Mouse (Mus musculus) liver, embryonic 16.5 days (tissue): ENCODE measurements around the gene Jpt2. TPM values are rescaled to one million over a fixed set of nuclear protein-coding genes. Genes with fewer than 3 reads are reported as not detected.
"Not testable (repeated sequence)": the region's sequence is repeated elsewhere in the genome, so short reads cannot be mapped to it uniquely, and the experiment has no call there.

Experiments
- ATAC-seq: fragments of 200-750 bp; cut with Nextera tagmentation; 2 replicates; pipeline ENCODE4 v1.8.0; 2017; ENCODE audit warnings: low read depth, mild to moderate bottlenecking, moderate number of reproducible peaks, moderate library complexity
- H3K27ac ChIP-seq: fragments of 300-500 bp; sonication (generic); 2 replicates; pipeline ENCODE4 v1.5.1; 2014; ENCODE audit warnings: mild to moderate bottlenecking, low read length
- H3K27me3 ChIP-seq: fragments of 300-500 bp; sonication (generic); 2 replicates; pipeline ENCODE4 v1.6.1; 2014; ENCODE audit warnings: low read depth, low read length, mixed read lengths; ENCODE audit not compliant: control insufficient read depth, insufficient read depth
- H3K36me3 ChIP-seq: fragments of 300-500 bp; sonication (generic); 2 replicates; pipeline ENCODE4 v1.6.1; 2014; ENCODE audit warnings: mild to moderate bottlenecking; ENCODE audit not compliant: control insufficient read depth, insufficient read depth
- H3K4me1 ChIP-seq: fragments of 300-500 bp; sonication (generic); 2 replicates; pipeline ENCODE4 v1.6.1; 2014; ENCODE audit warnings: low read depth, low read length, mixed read lengths; ENCODE audit not compliant: control insufficient read depth
- H3K4me2 ChIP-seq: fragments of 300-500 bp; sonication (generic); 2 replicates; pipeline ENCODE4 v1.6.1; 2014; ENCODE audit warnings: low read depth, low read length, mixed read lengths
- H3K4me3 ChIP-seq: fragments of 300-500 bp; sonication (generic); 2 replicates; pipeline ENCODE4 v1.5.1; 2014; ENCODE audit warnings: low read depth, mild to moderate bottlenecking, low read length
- H3K9ac ChIP-seq: fragments of 300-500 bp; sonication (generic); 2 replicates; pipeline ENCODE4 v1.6.1; 2014; ENCODE audit warnings: low read depth, low read length
- H3K9me3 ChIP-seq: fragments of 300-500 bp; sonication (generic); replicated peaks from 2 replicates; pipeline ENCODE4 v1.6.1; 2016; ENCODE audit warnings: low read length; ENCODE audit not compliant: control insufficient read depth
- WGBS: fragments of 180-500 bp; shearing (Covaris S2); extraction: QIAGEN DNeasy Blood & Tissue Kit; methylation state at CpG from one replicate; pipeline ENCODE4 v1.1.7; 2014; ENCODE audit not compliant: insufficient replicate concordance; 5-methylcytosine and 5-hydroxymethylcytosine counted together
- polyA plus RNA-seq: library from polyadenylated mRNA; unstranded; fragments of >200 nt; fragmentation: Nextera tagmentation; extraction: Ambion mirVana; gene quantifications from 2 replicates; pipeline ENCODE4 v1.2.1, GENCODE M21; 2015

Jpt2 gene
- polyA plus RNA-seq, 1 experiment from 2014 or later = 53.6 TPM

DNA sequence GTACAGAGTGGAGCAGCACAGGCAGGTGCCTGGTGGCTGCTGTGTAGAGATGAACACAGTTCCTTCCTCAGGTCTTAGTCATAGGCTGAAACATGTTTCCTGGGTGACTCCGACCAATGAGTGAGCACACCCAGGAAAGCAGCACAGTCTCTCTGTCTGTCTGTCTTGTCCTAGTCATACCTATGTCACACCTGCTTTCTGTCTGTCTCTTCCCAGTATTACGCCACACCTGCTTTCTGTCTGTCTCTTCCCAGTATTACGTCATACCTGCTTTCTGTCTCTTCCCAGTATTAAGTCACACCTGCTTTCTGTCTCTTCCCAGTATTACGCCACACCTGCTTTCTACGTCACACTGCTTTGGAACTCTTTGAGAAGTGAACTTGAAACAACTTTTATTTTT, 12.3 kb downstream of the Jpt2 start:
- H3K9me3 ChIP-seq = no peaks in the 10 kb centered on the region
- ATAC-seq = no peak
- H3K4me2 ChIP-seq = no peak overlapping the region
- no peaks in the 10 kb centered on the region for H3K27me3 ChIP-seq
- no peak overlapping the region for H3K27ac ChIP-seq
- peaks cover 21% of the 10 kb centered on the region for H3K4me1 ChIP-seq
- peaks cover 22% of the 10 kb centered on the region for H3K36me3 ChIP-seq
- 83% methylated on average over 5 of the region's 5 CpGs for WGBS
- no peak overlapping the region for H3K9ac ChIP-seq
- no peak overlapping the region for H3K4me3 ChIP-seq

DNA sequence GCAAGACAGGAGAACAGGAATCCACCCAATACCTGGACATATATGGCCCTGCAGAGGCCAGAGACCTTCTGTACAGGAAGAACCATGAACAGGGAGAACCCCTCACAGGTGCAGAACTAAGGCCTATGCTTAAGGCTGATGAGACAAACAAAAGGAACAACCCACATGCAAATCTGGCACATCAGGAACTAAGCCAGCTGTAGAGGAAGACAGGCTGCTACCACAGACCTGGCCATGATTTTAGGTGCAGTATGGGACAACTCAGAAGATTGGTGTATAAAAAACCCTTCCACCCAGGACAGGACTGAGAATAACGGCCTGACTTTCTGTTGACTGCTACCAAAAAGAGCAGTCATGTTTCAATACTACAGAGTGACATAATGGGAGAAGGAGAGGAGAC, 16.9 kb downstream of the Jpt2 start:
- H3K36me3 ChIP-seq = peaks cover 15% of the 10 kb centered on the region
- not testable (repeated sequence) for H3K27me3 ChIP-seq, H3K4me1 ChIP-seq, H3K9ac ChIP-seq, H3K9me3 ChIP-seq, H3K4me2 ChIP-seq, ATAC-seq, H3K27ac ChIP-seq, H3K4me3 ChIP-seq
- WGBS = 67% methylated on average over 1 of the region's 1 CpGs

DNA sequence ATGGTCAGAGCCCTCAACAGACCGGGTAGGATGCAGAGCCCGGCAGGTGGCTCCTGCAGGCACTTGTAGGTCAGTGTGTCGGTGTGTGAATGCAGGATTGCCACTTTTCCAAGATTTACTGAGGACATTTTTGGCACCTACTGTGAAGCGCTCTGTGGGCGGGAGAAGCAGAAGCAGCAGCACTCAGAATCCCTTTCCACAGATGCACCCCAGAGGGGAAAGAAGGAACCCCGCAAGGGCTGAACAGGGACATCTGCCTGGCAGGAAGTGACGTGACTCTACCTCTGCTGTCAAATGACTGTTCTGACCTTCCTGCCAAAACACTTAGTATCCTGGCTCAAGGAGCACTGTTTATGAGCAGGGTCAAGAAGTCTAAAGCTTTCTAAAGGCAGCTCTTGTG, 17.5 kb downstream of the Jpt2 start:
- Histone ChIP-seq H3K4me3 (no peak overlapping the region), H3K9ac (no peak overlapping the region), H3K27ac (no peak overlapping the region), H3K27me3 (no peaks in the 10 kb centered on the region), H3K4me1 (no peaks in the 10 kb centered on the region), H3K9me3 (no peaks in the 10 kb centered on the region), H3K4me2 (no peak overlapping the region), H3K36me3 (peaks cover 11% of the 10 kb centered on the region)
- whole genome bisulfite sequencing = 82% methylated on average over 7 of the region's 7 CpGs
- no peak for ATAC-seq

DNA sequence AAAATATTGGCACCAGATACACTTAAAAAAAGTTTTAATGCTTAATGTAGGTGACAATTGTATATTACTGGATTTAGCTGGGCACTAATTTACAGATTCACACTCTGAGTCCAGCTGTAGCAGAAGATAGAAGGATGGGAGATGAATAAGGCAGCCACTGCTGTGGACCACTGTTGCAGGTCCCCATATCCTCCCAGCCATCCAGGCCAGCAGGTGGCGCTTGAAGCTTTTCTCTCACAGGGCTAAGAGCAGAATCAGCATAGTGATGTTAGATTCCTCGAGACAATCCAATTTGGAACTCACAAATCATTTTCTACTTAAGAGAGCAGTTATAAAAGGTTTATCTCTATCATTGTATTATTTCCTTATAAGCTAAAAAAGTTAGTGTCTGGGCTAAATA, 18.0 kb downstream of the Jpt2 start:
- 7% methylated on average over 2 of the region's 2 CpGs for WGBS
- ATAC-seq = peak; percentile 62
- H3K9ac ChIP-seq, H3K4me1 ChIP-seq, H3K4me2 ChIP-seq, H3K36me3 ChIP-seq, H3K27me3 ChIP-seq, H3K27ac ChIP-seq, H3K9me3 ChIP-seq, H3K4me3 ChIP-seq: not testable (repeated sequence)

DNA sequence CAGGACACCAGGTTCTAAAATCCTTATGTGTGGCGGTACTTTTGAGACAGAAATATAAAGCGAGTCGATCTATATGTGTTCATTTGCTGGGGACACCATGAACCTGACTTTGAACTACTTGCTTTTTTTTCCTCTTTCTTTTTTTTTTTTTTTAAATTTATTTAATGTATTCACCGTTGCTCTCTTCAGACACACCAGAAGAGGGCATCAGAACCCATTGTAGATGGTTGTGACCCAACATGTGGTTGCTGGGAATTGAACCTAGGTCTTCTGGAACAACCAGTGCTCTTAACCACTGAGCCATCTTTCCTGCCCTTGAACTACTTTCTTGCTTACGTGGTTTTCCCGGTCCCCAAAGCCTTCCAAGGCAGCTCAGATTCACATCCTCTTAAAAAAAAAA, 23.2 kb downstream of the Jpt2 start:
- H3K9ac ChIP-seq = peak overlapping the region; percentile 90
- peak overlapping the region; percentile 90 for H3K27ac ChIP-seq
- H3K4me3 ChIP-seq = peak overlapping the region; percentile 78
- 47% methylated on average over 6 of the region's 6 CpGs for WGBS
- ATAC-seq = no peak
- H3K36me3 ChIP-seq = 0 out of 2 replicates have a peak, but pooled peaks cover 2% of the 10 kb centered on the region
- peak overlapping the region; percentile 95 for H3K4me2 ChIP-seq
- peaks cover 30% of the 10 kb centered on the region for H3K4me1 ChIP-seq
- H3K9me3 ChIP-seq = no peaks in the 10 kb centered on the region
- no peaks in the 10 kb centered on the region for H3K27me3 ChIP-seq

DNA sequence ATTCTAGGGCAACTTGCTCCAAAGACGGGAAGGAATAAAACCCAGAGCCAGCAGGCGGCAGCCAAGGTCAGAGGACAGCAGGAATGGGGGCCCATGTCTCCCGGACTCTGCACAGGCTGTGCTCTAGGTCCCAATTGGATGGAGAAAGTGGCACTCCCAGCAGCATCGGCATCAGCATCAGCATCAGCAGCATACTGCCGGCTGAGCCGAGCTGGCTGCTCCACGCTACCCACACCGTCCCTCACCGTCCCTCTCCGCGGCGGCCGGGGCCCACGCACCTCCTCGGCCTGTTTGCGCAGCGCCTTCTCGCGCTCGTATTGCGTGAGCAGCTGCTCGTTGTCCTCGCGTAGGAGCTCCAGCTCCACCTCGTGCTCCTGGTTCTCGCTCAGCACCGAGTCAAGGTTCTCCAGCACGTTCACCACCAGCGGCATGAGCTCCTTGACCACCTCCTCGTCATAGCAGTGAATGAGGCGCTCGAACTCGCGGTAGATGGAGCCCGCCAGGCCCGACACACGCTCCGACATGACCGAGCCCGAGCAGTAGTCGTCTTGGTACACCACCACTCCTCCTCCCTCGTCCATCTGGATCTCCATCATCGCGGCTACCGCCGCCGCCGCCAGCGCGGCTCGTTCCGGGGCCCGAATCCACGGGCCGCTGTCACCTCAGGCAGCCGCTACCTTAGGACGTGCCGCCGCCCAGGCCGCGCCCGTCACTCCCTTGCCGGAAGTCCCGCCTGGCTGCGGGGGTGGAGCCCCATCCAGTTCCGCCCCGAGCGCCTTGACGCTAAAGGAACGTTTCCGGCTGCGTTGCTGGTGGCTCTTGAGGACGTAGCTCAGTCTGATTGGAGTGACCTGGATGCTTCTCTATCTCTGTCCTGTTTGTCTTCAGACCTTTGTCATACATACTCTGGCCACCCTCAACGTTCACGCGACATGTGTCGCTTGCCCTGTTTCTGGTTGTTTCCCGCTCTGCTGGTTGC, 23.9 kb downstream of the Jpt2 start, which contains the start of gene Mapk8ip3:
Gene Mapk8ip3, minus strand, starts transcription at position 719 of the 979 bp plus-strand sequence.
- no peaks in the 10 kb centered on the region for H3K9me3 ChIP-seq
- ATAC-seq = peak; percentile 99
- WGBS = under 1% methylated on average over 77 of the region's 78 CpGs

DNA sequence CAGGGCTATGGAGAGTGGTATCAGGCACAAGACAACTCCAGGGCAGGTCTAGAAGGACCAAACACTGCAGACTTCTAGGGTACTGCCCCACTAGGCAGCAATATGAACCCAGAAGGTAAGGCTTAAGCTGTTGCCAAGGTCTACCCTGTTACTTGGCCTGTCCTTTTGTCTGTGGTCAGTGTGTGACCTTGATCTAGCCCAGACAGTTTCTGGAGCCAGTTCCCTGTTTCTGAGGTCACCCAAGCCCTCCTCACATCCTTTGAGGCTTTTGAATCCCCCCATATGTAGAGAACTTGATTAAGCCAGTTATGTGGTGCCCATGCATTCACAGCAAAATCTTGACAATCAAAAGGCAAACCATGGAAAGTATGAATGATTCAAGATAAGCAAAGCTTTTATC, 24.8 kb downstream of the Jpt2 start:
- H3K36me3 ChIP-seq = peaks cover 2% of the 10 kb centered on the region; the same call in 1 of the 2 replicates
- no peaks in the 10 kb centered on the region for H3K9me3 ChIP-seq
- H3K27me3 ChIP-seq = no peaks in the 10 kb centered on the region
- H3K27ac ChIP-seq = peak overlapping the region; percentile 56
- ATAC-seq = no peak
- H3K4me3 ChIP-seq = peak overlapping the region; percentile 78
- peaks cover 30% of the 10 kb centered on the region for H3K4me1 ChIP-seq
- peak overlapping the region; percentile 90 for H3K9ac ChIP-seq
- H3K4me2 ChIP-seq = peak overlapping the region; percentile 95

More for the DNA sequence above, 23.9 kb downstream of the Jpt2 start, which contains the start of gene Mapk8ip3:
- H3K9ac ChIP-seq = peak within 1 kb of the TSS; percentile 90
- H3K4me1 ChIP-seq = peaks cover 30% of the 10 kb centered on the region
- H3K27ac ChIP-seq = peak within 1 kb of the TSS; percentile 90
- peaks cover 2% of the 10 kb centered on the region; the same call in 1 of the 2 replicates for H3K36me3 ChIP-seq
- H3K27me3 ChIP-seq = no peaks in the 10 kb centered on the region
- H3K4me3 ChIP-seq = peak within 1 kb of the TSS; percentile 78
- H3K4me2 ChIP-seq = peak within 1 kb of the TSS; percentile 95

DNA sequence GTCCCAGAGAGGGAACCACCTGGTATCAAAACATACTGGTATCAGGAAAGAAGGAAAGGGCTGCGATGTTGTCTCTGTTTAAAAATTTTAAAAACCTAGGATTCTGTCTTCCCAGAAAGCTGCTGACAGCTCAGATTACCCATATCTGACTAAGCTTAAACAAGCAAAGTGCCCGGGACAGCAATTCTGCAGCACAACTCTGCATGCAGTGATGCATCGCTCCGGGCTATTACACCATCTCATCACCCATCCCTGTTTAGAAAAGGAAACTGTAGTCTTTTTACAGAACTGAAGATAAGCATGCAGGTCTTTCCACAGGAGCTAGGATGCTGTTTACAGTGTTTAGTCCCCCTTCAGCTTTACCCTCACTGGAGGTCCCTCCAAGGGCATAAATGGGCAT, 25.6 kb downstream of the Jpt2 start:
- peaks cover 30% of the 10 kb centered on the region for H3K4me1 ChIP-seq
- no peak for ATAC-seq
- peak overlapping the region; percentile 78 for H3K4me3 ChIP-seq
- no peaks in the 10 kb centered on the region for H3K9me3 ChIP-seq
- peak overlapping the region; percentile 95 for H3K4me2 ChIP-seq
- peaks cover 2% of the 10 kb centered on the region; the same call in 1 of the 2 replicates for H3K36me3 ChIP-seq
- WGBS = 65% methylated on average over 4 of the region's 4 CpGs
- no peaks in the 10 kb centered on the region for H3K27me3 ChIP-seq
- H3K9ac ChIP-seq = peak overlapping the region; percentile 90
- peak overlapping the region; percentile 21 for H3K27ac ChIP-seq

DNA sequence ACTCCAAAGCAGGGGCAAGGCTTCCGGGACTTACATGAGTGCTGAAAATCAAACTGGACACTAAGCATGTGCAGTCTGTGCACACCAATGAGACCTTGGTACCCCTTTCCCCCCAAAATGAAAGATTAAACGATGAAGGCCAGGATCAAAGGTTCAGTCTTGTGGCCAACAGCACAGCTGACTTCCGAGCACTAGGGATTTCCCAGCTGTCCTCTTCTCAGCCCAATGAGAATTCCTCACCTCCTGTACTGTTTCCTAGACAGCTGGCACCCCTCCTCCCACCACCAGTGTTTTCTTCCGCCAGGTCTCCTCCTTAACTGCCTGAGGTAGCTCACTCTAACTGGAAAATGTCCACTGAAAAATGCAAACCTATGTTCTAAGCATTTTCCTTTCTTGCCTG, 27.3 kb downstream of the Jpt2 start:
- Histone ChIP-seq H3K4me3 (no peak overlapping the region), H3K9me3 (no peaks in the 10 kb centered on the region), H3K4me2 (no peak overlapping the region), H3K27ac (no peak overlapping the region), H3K27me3 (no peaks in the 10 kb centered on the region), H3K9ac (no peak overlapping the region), H3K4me1 (peaks cover 30% of the 10 kb centered on the region), H3K36me3 (peaks cover 2% of the 10 kb centered on the region; the same call in 1 of the 2 replicates)
- 70% methylated on average over 4 of the region's 4 CpGs for WGBS
- ATAC-seq = no peak
